Mouse (Mus musculus) thymus, adult 2 months (tissue): ENCODE data around the gene Cox4i1. TPM values are rescaled to one million over a fixed set of nuclear protein-coding genes. Genes with fewer than 3 reads are reported as not detected.
A peak's percentile ranks its signal among the peaks of the same experiment; 100 is the strongest.

ENCODE experiments used
- DNase-seq: peaks from one replicate; pipeline ENCODE4 v3.0.0; 2021
- H3K27ac ChIP-seq: fragments of 200-500 bp; 2 replicates; pipeline ENCODE4 v1.5.1; 2012; ENCODE audit warnings: low read length, control low read depth; ENCODE audit not compliant: control insufficient read depth, insufficient read depth
- H3K27me3 ChIP-seq: fragments of 200-500 bp; 2 replicates; pipeline ENCODE4 v1.6.1; 2012; ENCODE audit warnings: mild to moderate bottlenecking, low read length, moderate library complexity, mixed read lengths; ENCODE audit not compliant: control insufficient read depth, insufficient read depth
- H3K36me3 ChIP-seq: fragments of 200-500 bp; 2 replicates; pipeline ENCODE4 v1.6.1; 2012; ENCODE audit warnings: mild to moderate bottlenecking, low read length, moderate library complexity; ENCODE audit not compliant: control insufficient read depth, insufficient read depth
- H3K4me1 ChIP-seq: fragments of 200-500 bp; replicated peaks from 2 replicates; pipeline ENCODE4 v1.6.1; 2012; ENCODE audit warnings: low read length; ENCODE audit not compliant: control insufficient read depth, insufficient read depth
- H3K4me3 ChIP-seq: fragments of 200-500 bp; 2 replicates; pipeline ENCODE4 v1.5.1; 2012; ENCODE audit warnings: mild to moderate bottlenecking, low read length, control low read depth, moderate library complexity; ENCODE audit not compliant: control insufficient read depth, insufficient read depth
- CTCF ChIP-seq: fragments of 200-500 bp; IDR thresholded peaks from 2 replicates; pipeline ENCODE4 v1.5.1; 2012; ENCODE audit warnings: mild to moderate bottlenecking, control low read depth, low read length, moderate library complexity, borderline replicate concordance; ENCODE audit not compliant: control insufficient read depth, poor library complexity, insufficient read depth; ENCODE audit errors: extremely low read depth
- POLR2A ChIP-seq: fragments of 200-500 bp; IDR thresholded peaks from 2 replicates; pipeline ENCODE4 v1.6.1; 2012; ENCODE audit warnings: mild to moderate bottlenecking, low read length, control low read depth, moderate library complexity; ENCODE audit not compliant: control insufficient read depth, poor library complexity, insufficient read depth; ENCODE audit errors: extremely low read depth
- WGBS: fragments of 180-500 bp; shearing (Covaris S2); methylation state at CpG from one replicate; pipeline ENCODE4 v1.1.7; 2018; 5-methylcytosine and 5-hydroxymethylcytosine counted together
- polyA plus RNA-seq: library from polyadenylated mRNA; depleted of rRNA; stranded (reverse); fragments of >200 nt; gene quantifications from 2 replicates; pipeline ENCODE4 v1.2.3, GENCODE M21; 2012; rRNA removed

The Cox4i1 gene
- polyA plus RNA-seq, 1 experiment, result 1,074 TPM

- H3K36me3 ChIP-seq, result no peaks in the 10 kb centered on the region
- DNase-seq, result no peak
- H3K27me3 ChIP-seq, result no peaks in the 10 kb centered on the region
- no peak overlapping the region for H3K27ac ChIP-seq
- H3K4me1 ChIP-seq, result peaks cover 22% of the 10 kb centered on the region
- no peak overlapping the region for H3K4me3 ChIP-seq
- no peak for TF ChIP-seq CTCF
- no peak for TF ChIP-seq POLR2A
- WGBS, result 51% methylated on average over 19 of the region's 19 CpGs
Observed at GRCm38 (mm10) chr8:120719586-120720236, 51.7 kb downstream of the Cox4i1 start.

GRCm38 (mm10) chr8:120723025-120723424 lies 55.0 kb downstream of the Cox4i1 start:
- no peak for TF ChIP-seq POLR2A
- peak; percentile 79; the same call in 1 of the 2 replicates for TF ChIP-seq CTCF
- Histone ChIP-seq H3K27me3 (no peaks in the 10 kb centered on the region), H3K4me1 (peaks cover 21% of the 10 kb centered on the region), H3K4me3 (no peak overlapping the region), H3K27ac (no peak overlapping the region), H3K36me3 (no peaks in the 10 kb centered on the region)
- no peak for DNase-seq
- WGBS, result 88% methylated on average over 6 of the region's 6 CpGs

Other genes starting within 250 kb of the Cox4i1 start
- gene Gins2, start 78.9 kb upstream of the Cox4i1 start, polyA plus RNA-seq, result 48.3 and 69.1 TPM in 2 replicates
- 5.6 and 6.1 TPM in 2 replicates for gene 1190005I06Rik, start 20.6 kb upstream of the Cox4i1 start, polyA plus RNA-seq
- gene Gm27021, start 143 bp upstream of the Cox4i1 start, polyA plus RNA-seq, result 1.6 and 4.0 TPM in 2 replicates
- gene Emc8, start 351 bp downstream of the Cox4i1 start, polyA plus RNA-seq, result 174 and 175 TPM in 2 replicates
- gene Irf8, start 68.1 kb downstream of the Cox4i1 start, polyA plus RNA-seq, result 105 and 109 TPM in 2 replicates